Mouse (Mus musculus) heart, embryonic 10.5 days (tissue): ENCODE measurements around the gene Ikzf5. TPM values are rescaled to one million over a fixed set of nuclear protein-coding genes. Genes with fewer than 3 reads are reported as not detected.
"Not testable (repeated sequence)": the region's sequence is repeated elsewhere in the genome, so short reads cannot be mapped to it uniquely, and the experiment has no call there.

Experiments
- DNase-seq: peaks from one replicate; pipeline ENCODE4 v3.0.0-alpha.2; 2017; ENCODE audit warnings: low spot score
- H3K27ac ChIP-seq: fragments of 300-500 bp; sonication (generic); 2 replicates; pipeline ENCODE4 v1.5.1; 2016; ENCODE audit warnings: mild to moderate bottlenecking
- H3K27me3 ChIP-seq: fragments of 300-500 bp; sonication (generic); 2 replicates; pipeline ENCODE4 v1.6.1; 2016; ENCODE audit warnings: mild to moderate bottlenecking; ENCODE audit not compliant: poor library complexity, insufficient read depth, severe bottlenecking
- H3K36me3 ChIP-seq: fragments of 300-500 bp; sonication (generic); 2 replicates; pipeline ENCODE4 v1.6.1; 2016; ENCODE audit warnings: mild to moderate bottlenecking, moderate library complexity
- H3K4me1 ChIP-seq: fragments of 300-500 bp; sonication (generic); 2 replicates; pipeline ENCODE4 v1.6.1; 2016; ENCODE audit warnings: mild to moderate bottlenecking
- H3K4me3 ChIP-seq: fragments of 300-500 bp; sonication (generic); 2 replicates; pipeline ENCODE4 v1.5.1; 2016; ENCODE audit warnings: mild to moderate bottlenecking, moderate library complexity
- H3K9me3 ChIP-seq: fragments of 300-500 bp; sonication (generic); 2 replicates; pipeline ENCODE4 v1.6.1; 2016; ENCODE audit warnings: mild to moderate bottlenecking, moderate library complexity
- WGBS: fragments of 180-500 bp; shearing (Covaris S2); methylation state at CpG from one replicate; pipeline ENCODE4 v1.1.7; 2016; 5-methylcytosine and 5-hydroxymethylcytosine counted together
- polyA plus RNA-seq: library from polyadenylated mRNA; unstranded; fragments of >200 nt; fragmentation: Nextera tagmentation; extraction: Ambion mirVana; gene quantifications from 2 replicates; pipeline ENCODE4 v1.2.1, GENCODE M21; 2016

Ikzf5 gene
- polyA plus RNA-seq, 1 experiment from 2014 or later, result 10.6 TPM

DNA sequence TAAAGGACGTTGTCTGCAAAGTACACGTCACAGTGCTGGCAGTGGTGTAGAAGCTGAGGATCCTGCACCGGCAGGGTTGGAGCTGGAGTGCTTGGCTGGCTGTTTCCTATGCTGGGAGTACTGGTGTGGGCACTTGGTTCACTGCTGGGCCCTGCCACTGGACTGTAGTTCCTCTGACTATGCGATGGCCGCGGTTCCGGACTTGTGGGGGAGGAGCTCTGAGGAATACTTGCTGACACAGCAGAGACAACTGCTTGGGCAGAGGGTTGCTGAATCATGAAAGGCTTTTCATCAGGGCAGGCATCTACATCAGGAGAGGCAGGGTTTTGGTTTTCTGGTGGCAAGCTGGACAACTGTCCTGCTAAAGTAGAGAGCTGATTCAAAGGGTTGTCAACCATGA lies 18.6 kb downstream of the Ikzf5 start:
- not testable (repeated sequence) for H3K27ac ChIP-seq, DNase-seq

DNA sequence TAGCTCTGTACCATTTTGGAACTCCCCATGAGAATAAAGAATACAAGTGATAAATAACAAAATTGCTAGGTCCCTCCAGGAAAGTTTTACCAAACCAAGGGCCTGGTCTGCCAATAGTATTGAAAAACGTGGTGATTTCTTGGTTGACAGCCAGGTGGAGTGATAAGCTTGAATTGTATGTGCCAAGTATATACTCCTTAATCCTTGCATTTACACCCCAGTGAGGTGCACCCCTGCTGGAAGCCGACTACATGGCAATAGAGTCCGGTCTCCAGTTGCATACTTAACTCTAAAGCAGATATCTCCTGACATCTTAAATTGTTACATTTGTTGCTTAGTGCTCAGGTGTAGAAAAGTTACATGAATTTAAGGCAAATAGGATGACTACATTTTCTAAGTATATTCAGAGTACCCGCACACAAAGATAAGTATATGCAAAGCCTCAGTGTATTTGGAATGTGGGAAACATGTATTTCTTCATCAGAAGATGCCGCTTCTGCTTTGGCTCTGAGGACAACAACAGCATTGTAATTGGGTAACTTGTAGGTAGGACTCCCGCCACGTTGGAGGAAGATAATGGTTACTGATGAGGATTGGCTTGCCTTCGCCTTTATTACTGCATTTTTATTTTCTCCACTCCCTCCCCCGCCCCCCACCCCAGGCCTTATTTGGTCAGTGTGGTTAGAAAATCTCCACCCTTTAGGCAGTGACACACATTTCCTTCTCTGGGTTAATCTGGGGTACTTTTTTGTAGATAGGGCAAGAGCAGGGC lies 38.3 kb downstream of the Ikzf5 start:
- Histone ChIP-seq H3K27ac (peak overlapping the region; percentile 98; the same call in 1 of the 2 replicates), H3K27me3 (no peaks in the 10 kb centered on the region), H3K4me3 (peak overlapping the region; percentile 79), H3K36me3 (peaks cover 10% of the 10 kb centered on the region; the same call in 1 of the 2 replicates), H3K4me1 (peaks cover 8% of the 10 kb centered on the region), H3K9me3 (no peaks in the 10 kb centered on the region)
- no peak for DNase-seq
- 71% methylated on average over 9 of the region's 9 CpGs for WGBS

More for the DNA sequence above, 18.6 kb downstream of the Ikzf5 start:
- not testable (repeated sequence) for H3K4me1 ChIP-seq, H3K9me3 ChIP-seq, H3K27me3 ChIP-seq, H3K4me3 ChIP-seq
- H3K36me3 ChIP-seq, result peaks cover 45% of the 10 kb centered on the region
- WGBS, result 90% methylated on average over 7 of the region's 7 CpGs

- no peaks in the 10 kb centered on the region for H3K9me3 ChIP-seq
- WGBS, result 9% methylated on average over 9 of the region's 9 CpGs
- peak overlapping the region; percentile 98 for H3K27ac ChIP-seq
- DNase-seq, result no peak
- H3K36me3 ChIP-seq, result peaks cover 10% of the 10 kb centered on the region; the same call in 1 of the 2 replicates
- no peaks in the 10 kb centered on the region for H3K27me3 ChIP-seq
- H3K4me3 ChIP-seq, result peak overlapping the region; percentile 79
- H3K4me1 ChIP-seq, result peaks cover 8% of the 10 kb centered on the region
These were observed 38.9 kb downstream of the Ikzf5 start for GRCm38 (mm10) chr7:131371470-131371860.

GRCm38 (mm10) chr7:131370648-131371469 lies 39.5 kb downstream of the Ikzf5 start, which contains the start of gene Pstk:
Gene Pstk, plus strand, starts transcription at chr7:131371141.
- Histone ChIP-seq H3K9me3 (no peaks in the 10 kb centered on the region), H3K4me1 (peaks cover 8% of the 10 kb centered on the region), H3K36me3 (peaks cover 10% of the 10 kb centered on the region; the same call in 1 of the 2 replicates), H3K27ac (peak within 1 kb of the TSS; percentile 98), H3K27me3 (no peaks in the 10 kb centered on the region), H3K4me3 (peak within 1 kb of the TSS; percentile 79)
- DNase-seq, result peak; percentile 96
- 3% methylated on average over 47 of the region's 47 CpGs for WGBS

- no peaks in the 10 kb centered on the region for H3K9me3 ChIP-seq
- H3K27me3 ChIP-seq, result no peaks in the 10 kb centered on the region
- no peak overlapping the region for H3K27ac ChIP-seq
- H3K4me1 ChIP-seq, result peaks cover 9% of the 10 kb centered on the region; the same call in 1 of the 2 replicates
- no peak for DNase-seq
- 79% methylated on average over 8 of the region's 8 CpGs for WGBS
- peaks cover 8% of the 10 kb centered on the region for H3K36me3 ChIP-seq
- no peak overlapping the region for H3K4me3 ChIP-seq
These were observed 46.2 kb downstream of the Ikzf5 start for GRCm38 (mm10) chr7:131364131-131364530.

DNA sequence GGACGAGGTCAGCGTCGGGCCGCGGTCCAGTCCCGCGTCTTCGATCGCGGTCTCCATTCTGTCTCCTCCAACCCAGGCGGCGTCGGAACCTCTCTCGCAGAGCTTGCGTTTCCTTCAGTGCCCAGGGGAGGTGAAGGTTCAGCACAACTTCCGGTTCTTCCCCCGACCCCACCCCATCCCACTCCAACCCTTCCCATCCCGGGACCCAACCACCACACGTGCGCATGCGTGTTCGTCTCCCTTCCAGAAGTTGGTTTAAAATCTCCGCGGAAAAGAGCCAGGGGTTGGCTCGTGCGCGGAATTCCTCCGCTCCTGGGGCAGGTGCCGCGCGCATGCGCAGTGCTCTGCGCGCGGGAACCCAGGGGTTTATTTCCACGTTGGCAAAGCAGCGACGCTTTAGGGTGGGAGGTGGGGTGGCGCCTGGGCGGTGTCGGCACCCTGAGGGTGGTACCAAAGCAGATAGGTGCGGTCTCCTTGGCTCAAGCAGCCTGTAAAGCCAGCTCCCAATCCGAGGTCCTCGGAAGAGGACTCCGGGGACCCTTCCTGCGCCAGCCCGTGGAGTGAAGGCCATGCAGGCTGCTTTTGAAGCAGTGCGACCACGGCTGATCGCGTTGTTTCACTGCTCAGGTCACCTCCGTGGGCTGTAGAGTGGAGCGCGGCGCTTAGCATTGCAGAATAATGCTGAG lies 47.6 kb downstream of the Ikzf5 start, which contains the start of gene 2310057M21Rik:
Gene 2310057M21Rik, minus strand, starts transcription at position 145 of the 686 bp plus-strand sequence.
- WGBS, result under 1% methylated on average over 55 of the region's 55 CpGs
- H3K4me1 ChIP-seq, result peaks cover 9% of the 10 kb centered on the region; the same call in 1 of the 2 replicates
- DNase-seq, result peak; percentile 98
- H3K27ac ChIP-seq, result peak within 1 kb of the TSS; percentile 98
- no peaks in the 10 kb centered on the region for H3K27me3 ChIP-seq
- peaks cover 22% of the 10 kb centered on the region for H3K36me3 ChIP-seq
- no peaks in the 10 kb centered on the region for H3K9me3 ChIP-seq
- peak within 1 kb of the TSS; percentile 98 for H3K4me3 ChIP-seq

- peak overlapping the region; percentile 98 for H3K4me3 ChIP-seq
- no peaks in the 10 kb centered on the region for H3K27me3 ChIP-seq
- H3K4me1 ChIP-seq, result peaks cover 9% of the 10 kb centered on the region; the same call in 1 of the 2 replicates
- H3K27ac ChIP-seq, result peak overlapping the region; percentile 98
- WGBS, result under 1% methylated on average over 35 of the region's 35 CpGs
- no peak for DNase-seq
- no peaks in the 10 kb centered on the region for H3K9me3 ChIP-seq
- H3K36me3 ChIP-seq, result peaks cover 27% of the 10 kb centered on the region
These were observed 48.1 kb downstream of the Ikzf5 start for GRCm38 (mm10) chr7:131362269-131362614.

DNA sequence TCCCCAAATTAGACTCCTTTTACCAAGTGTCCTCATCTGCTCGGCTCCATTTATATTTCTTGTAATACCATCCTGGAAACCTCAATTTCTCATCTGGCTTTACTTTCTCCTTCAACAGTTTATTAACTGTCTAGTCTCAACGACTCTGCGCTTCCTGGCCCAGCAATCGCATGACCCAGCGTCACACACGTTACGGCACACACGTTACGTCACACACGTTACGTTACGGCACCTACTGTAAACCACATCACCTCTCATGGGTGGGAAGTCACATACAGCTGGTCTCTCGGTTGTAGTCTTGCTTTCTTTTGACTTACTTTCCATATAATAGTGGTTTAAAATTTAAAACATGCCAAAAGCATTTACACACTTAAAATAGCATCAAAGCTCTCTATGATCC lies 54.2 kb downstream of the Ikzf5 start:
- WGBS, result 96% methylated on average over 13 of the region's 13 CpGs
- Histone ChIP-seq H3K36me3 (peaks cover 78% of the 10 kb centered on the region), H3K4me1 (peaks cover 3% of the 10 kb centered on the region; the same call in 1 of the 2 replicates), H3K4me3 (no peak overlapping the region), H3K27ac (no peak overlapping the region), H3K27me3 (no peaks in the 10 kb centered on the region), H3K9me3 (no peaks in the 10 kb centered on the region)
- DNase-seq, result no peak

DNA sequence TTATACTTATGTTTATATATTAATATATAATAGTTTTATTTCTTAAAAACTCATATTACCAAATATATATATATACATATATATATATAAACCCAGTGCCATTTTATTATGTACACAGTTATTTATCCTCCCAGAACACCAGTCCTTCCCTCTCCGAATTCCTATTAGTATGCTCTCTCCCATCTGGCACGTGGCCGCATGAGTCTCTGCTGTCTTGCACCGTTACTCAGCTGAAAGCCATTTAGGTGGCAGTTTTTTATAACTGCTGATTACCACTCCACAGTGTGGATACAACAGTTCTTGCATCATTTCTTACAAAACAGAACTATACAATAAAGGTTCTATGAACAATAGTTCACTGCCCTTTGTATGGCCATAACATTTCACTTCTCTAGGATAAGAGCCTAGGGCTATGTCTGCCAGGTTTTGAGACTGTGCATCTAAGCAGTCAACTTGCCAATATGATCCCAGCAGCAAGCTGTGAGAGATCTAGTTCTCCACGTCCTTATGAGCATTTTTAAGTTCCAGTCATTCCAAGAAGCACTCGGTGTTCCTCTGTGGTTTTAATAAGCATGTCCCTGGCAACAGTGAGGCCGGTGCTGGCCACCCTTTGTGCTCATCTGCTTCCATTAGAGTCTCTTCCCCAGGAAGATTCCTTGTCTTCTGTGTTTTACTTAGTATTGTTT lies 64.3 kb downstream of the Ikzf5 start:
- WGBS, result 91% methylated on average over 7 of the region's 7 CpGs
- DNase-seq, result no peak
- H3K27me3 ChIP-seq, result no peaks in the 10 kb centered on the region
- H3K27ac ChIP-seq, result no peak overlapping the region
- peaks cover 80% of the 10 kb centered on the region for H3K36me3 ChIP-seq
- H3K4me1 ChIP-seq, result no peaks in the 10 kb centered on the region
- H3K4me3 ChIP-seq, result no peak overlapping the region
- H3K9me3 ChIP-seq, result no peaks in the 10 kb centered on the region

Other genes starting within 250 kb of the Ikzf5 start
- gene 5430419D17Rik, start 236.1 kb downstream of the Ikzf5 start, polyA plus RNA-seq, result 0.06 and 0.07 TPM in 2 replicates
- 0.43 and 0.74 TPM in 2 replicates for gene Cuzd1, start 88.2 kb downstream of the Ikzf5 start, polyA plus RNA-seq
- not detected in 2 replicates for gene Fam24b, start 81.0 kb downstream of the Ikzf5 start, polyA plus RNA-seq
- not detected in 2 replicates for gene Fam24a, start 76.7 kb downstream of the Ikzf5 start, polyA plus RNA-seq
- 26.1 and 29.2 TPM in 2 replicates for gene 2310057M21Rik, start 47.8 kb downstream of the Ikzf5 start, polyA plus RNA-seq
- gene Pstk, start 39.4 kb downstream of the Ikzf5 start, polyA plus RNA-seq, result 90.8 and 92.4 TPM in 2 replicates
- gene Acadsb, start 80 bp upstream of the Ikzf5 start, polyA plus RNA-seq, result 56.5 and 61.3 TPM in 2 replicates
- 0.09 TPM in 1 of 2 replicates, not detected in the other for gene Hmx3, start 132.3 kb upstream of the Ikzf5 start, polyA plus RNA-seq
- not detected in 2 replicates for gene Hmx2, start 138.3 kb upstream of the Ikzf5 start, polyA plus RNA-seq
- 182 and 235 TPM in 2 replicates for gene Bub3, start 149.7 kb upstream of the Ikzf5 start, polyA plus RNA-seq